Mouse (Mus musculus): Measurements from ENCODE around the gene Cic.

The Cic gene

GRCm38 (mm10) chr7:25267301-25267750 lies at the start of gene Cic:
Gene Cic, plus strand, starts transcription at chr7:25267704.
- DNase-seq: peak; percentile 96 to 99

GRCm38 (mm10) chr7:25218705-25219415 lies 48.6 kb upstream of the Cic start:
- DNase-seq: peak; percentile 46 to 66

GRCm38 (mm10) chr7:25219416-25219750 lies 48.1 kb upstream of the Cic start:
- DNase-seq: no peak

GRCm38 (mm10) chr7:25219756-25220456 lies 47.6 kb upstream of the Cic start:
- peak; percentile 96 to 97 for DNase-seq

GRCm38 (mm10) chr7:25220457-25221101 lies 46.9 kb upstream of the Cic start, which contains the start of gene Dedd2:
Gene Dedd2, minus strand, starts transcription at chr7:25220615.
- DNase-seq: no peak

GRCm38 (mm10) chr7:25221102-25221883 lies 46.2 kb upstream of the Cic start, which contains the start of gene Zfp526:
Gene Zfp526, plus strand, starts transcription at chr7:25221425.
- DNase-seq: peak; percentile 99

GRCm38 (mm10) chr7:25222275-25222967 lies 45.1 kb upstream of the Cic start:
- no peak for DNase-seq

- no peak for DNase-seq
Measured at GRCm38 (mm10) chr7:25227523-25228300, 39.8 kb upstream of the Cic start.

- peak; percentile 19 to 48 for DNase-seq
Measured at GRCm38 (mm10) chr7:25230690-25231285, 36.7 kb upstream of the Cic start.

- DNase-seq: peak in 1 of 2 experiments; percentile 36
Measured at GRCm38 (mm10) chr7:25232101-25232648, 35.3 kb upstream of the Cic start.

GRCm38 (mm10) chr7:25233061-25233460 lies 34.4 kb upstream of the Cic start:
- peak; percentile 65 to 79 for DNase-seq

GRCm38 (mm10) chr7:25235526-25235925 lies 32.0 kb upstream of the Cic start:
- no peak for DNase-seq

GRCm38 (mm10) chr7:25237249-25238014 lies 30.1 kb upstream of the Cic start, which contains the start of gene Gsk3a:
Gene Gsk3a, minus strand, starts transcription at chr7:25237851.
- DNase-seq: peak; percentile 96 to 98

GRCm38 (mm10) chr7:25238015-25238706 lies 29.3 kb upstream of the Cic start:
- DNase-seq: peak; percentile 85 to 94

GRCm38 (mm10) chr7:25238829-25239623 lies 28.5 kb upstream of the Cic start:
- DNase-seq: peak; percentile 80 to 90

GRCm38 (mm10) chr7:25240631-25241030 lies 26.9 kb upstream of the Cic start:
- no peak for DNase-seq

- DNase-seq: no peak
Measured at GRCm38 (mm10) chr7:25241062-25241461, 26.4 kb upstream of the Cic start.

- no peak for DNase-seq
Measured at GRCm38 (mm10) chr7:25243361-25243760, 24.1 kb upstream of the Cic start.

All from thymus, adult 18-20 months (tissue).